In the genomic region with DNA sequence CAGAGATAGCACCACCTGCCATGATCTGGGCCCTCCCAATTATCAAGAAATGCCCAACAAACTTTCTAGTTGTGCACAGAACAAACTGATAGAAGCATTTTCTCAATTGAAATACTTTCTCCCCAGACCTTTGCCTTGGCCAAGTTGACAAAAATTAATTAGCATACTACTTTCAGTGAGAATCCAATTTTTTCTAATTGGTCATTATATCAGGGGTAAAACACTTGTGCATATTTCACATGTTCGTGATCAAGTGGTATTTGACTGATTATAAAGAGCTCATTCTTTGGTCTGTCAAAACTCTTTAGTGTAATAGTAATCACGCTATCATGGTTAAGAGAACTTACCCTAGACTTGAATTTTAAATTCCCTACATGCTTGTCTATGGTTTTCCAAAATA, we compare ENCODE assay signal across 16 mouse cellular contexts.
"Had no signal": no experiment of that assay in that cellular context is flagged by ENCODE, and none has a peak within 500 bp of the region (broad histone marks: within the 10 kb centered on the region; RNA-seq: fewer than 3 reads in every experiment).

No protein-coding gene starts in this region.

- DNase-seq: cerebellum, adult 9-10 months; cerebellum, adult 9-11 months; cerebellum, postnatal 10 days; cerebellum, postnatal 14 days; cerebellum, postnatal 25 days; cerebellum, postnatal 36 days; embryo, embryonic 11 days; forebrain, postnatal 0 days; gastrocnemius, adult 2 months; gastrocnemius, postnatal 10 days; gastrocnemius, postnatal 14 days; gastrocnemius, postnatal 25 days; gastrocnemius, postnatal 36 days; heart, adult 11 months; heart, adult 18-20 months; heart, adult 2 months had no signal
